29 mouse cellular contexts compared by ENCODE assay signal in the genomic region with DNA sequence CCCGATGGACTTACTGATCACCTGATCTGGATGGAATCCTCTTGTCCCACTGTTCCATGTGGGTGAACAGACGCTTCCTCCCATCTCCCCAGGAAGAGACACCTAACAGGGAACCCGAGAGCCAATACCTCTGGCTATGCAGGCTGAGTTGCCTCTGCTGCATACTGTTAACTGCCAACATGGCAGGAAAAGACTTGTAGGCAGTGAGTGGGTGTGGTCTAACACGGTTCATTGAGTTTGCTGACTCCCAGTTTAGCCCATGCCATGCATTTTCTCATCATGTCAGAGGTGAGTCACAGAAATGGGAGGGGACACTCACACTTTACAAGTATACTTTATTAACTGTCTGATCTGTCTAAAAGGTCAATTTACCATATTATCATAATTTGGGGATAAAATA. TPM values are rescaled to one million over a fixed set of nuclear protein-coding genes. Genes with fewer than 3 reads are reported as not detected.
DNase-seq lines count a peak whose midpoint lies in the region; ATAC-seq and TF ChIP-seq lines count a peak whose summit lies in the region.
"Had no signal": no experiment of that assay in that cellular context is flagged by ENCODE, and none has a peak within 500 bp of the region (broad histone marks: within the 10 kb centered on the region; RNA-seq: fewer than 3 reads in every experiment).

No protein-coding gene starts in this region.

- H3K27me3 ChIP-seq in G1E (ENCODE audit: insufficient read depth, low read length) = no peaks in the 10 kb centered on the region
- no peaks in the 10 kb centered on the region for H3K27me3 ChIP-seq in hindbrain, embryonic 10.5 days (ENCODE audit: insufficient read depth, poor library complexity, severe bottlenecking)
- H3K27me3 ChIP-seq: embryonic facial prominence, embryonic 13.5 days; forebrain, embryonic 12.5 days; heart, embryonic 12.5 days; heart, embryonic 15.5 days had no signal

- peaks cover 14% of the 10 kb centered on the region for H3K4me1 ChIP-seq in G1E (ENCODE audit: insufficient read depth, low read depth, low read length)
- H3K4me1 ChIP-seq in hindbrain, embryonic 10.5 days (replicated peaks) = no peaks in the 10 kb centered on the region
- H3K4me1 ChIP-seq: embryonic facial prominence, embryonic 13.5 days; forebrain, embryonic 12.5 days had no signal

- H3K27ac ChIP-seq in hindbrain, embryonic 10.5 days = no peak overlapping the region
- H3K27ac ChIP-seq: embryonic facial prominence, embryonic 10.5 days; embryonic facial prominence, embryonic 13.5 days; forebrain, embryonic 12.5 days; heart, embryonic 15.5 days; hindbrain, embryonic 14.5 days; hindbrain, postnatal 0 days had no signal

- no peaks in the 10 kb centered on the region for H3K9me3 ChIP-seq in G1E (replicated peaks)
- no peaks in the 10 kb centered on the region for H3K9me3 ChIP-seq in hindbrain, embryonic 10.5 days
- H3K9me3 ChIP-seq: embryonic facial prominence, embryonic 10.5 days; embryonic facial prominence, embryonic 13.5 days; forebrain, embryonic 12.5 days; heart, embryonic 12.5 days; heart, embryonic 15.5 days had no signal

- peak; percentile 84 for DNase-seq in heart, adult 11 months
- DNase-seq in heart, adult 9 months (ENCODE audit: low spot score in 2 of 2) = no peak
- DNase-seq in G1E (ENCODE audit: low spot score) = no peak
- peak; percentile 27 for DNase-seq in gonadal fat pad, adult 2 months (ENCODE audit: low read depth)
- no peak for DNase-seq in hindbrain, embryonic 10.5 days (ENCODE audit: low spot score)
- DNase-seq in adrenal gland, postnatal 14 days = no peak
- DNase-seq in layer of hippocampus, adult 9-10 months (ENCODE audit: low spot score) = no peak
- no peak for DNase-seq in neural tube, embryonic 10.5 days (ENCODE audit: extremely low spot score, low spot score)
- DNase-seq: adrenal gland, postnatal 10 days; cerebellum, adult 11 months; cerebellum, adult 2 months; cerebellum, adult 9-11 months; cerebellum, postnatal 25 days; embryo, embryonic 11 days; gastrocnemius, postnatal 25 days; heart, postnatal 10 days; heart, postnatal 36 days; kidney, adult 18-20 months had no signal

- no peak for TF ChIP-seq CTCF in G1E (IDR thresholded peaks at IDR 0.05; ENCODE audit: low read depth, low read length)

- ATAC-seq in G1E (ENCODE audit: extremely low read depth, insufficient number of reproducible peaks, low FRiP score, poor library complexity, severe bottlenecking) = peak; percentile 43
- ATAC-seq: hindbrain, postnatal 0 days; inflammation-experienced regulatory T-cells, adult 6 months; intestine, embryonic 16.5 days had no signal

- no peak overlapping the region for H3K4me3 ChIP-seq in G1E (ENCODE audit: low read depth, low read length)
- H3K4me3 ChIP-seq in hindbrain, embryonic 10.5 days = no peak overlapping the region
- H3K4me3 ChIP-seq: embryonic facial prominence, embryonic 10.5 days; embryonic facial prominence, embryonic 13.5 days; erythroblast, embryonic 14.5 days; forebrain, embryonic 12.5 days; heart, embryonic 12.5 days; heart, embryonic 15.5 days had no signal

- peaks cover 58% of the 10 kb centered on the region for H3K36me3 ChIP-seq in G1E (replicated peaks)
- H3K36me3 ChIP-seq in hindbrain, embryonic 10.5 days = peaks cover 66% of the 10 kb centered on the region

- 89% methylated on average over 4 of the region's 4 CpGs for WGBS in hindbrain, embryonic 10.5 days

RNA-seq across cellular contexts. Expression of a gene that starts 20.6 kb away (rescaled TPM):
- total RNA-seq in G1E (2014; fragmentation: Nextera tagmentation) (319 and 338 TPM in 2 replicates), G1E (2017) (230 and 243 TPM in 2 replicates)
- 9.9 and 10.0 TPM in 2 replicates for polyA plus RNA-seq in G1E (2012)
- polyA plus RNA-seq in gonadal fat pad, adult 2 months (2012; rRNA removed) = 9.3 and 10.2 TPM in 2 replicates
- polyA plus RNA-seq in hindbrain, embryonic 10.5 days (2016; fragmentation: Nextera tagmentation; extraction: Ambion mirVana) = 50.7 and 79.2 TPM in 2 replicates
- total RNA-seq in adrenal gland, postnatal 14 days (2021) = 42.5 and 44.5 TPM in 2 replicates

RNA-seq across cellular contexts. Expression of a gene that starts 30.9 kb away (rescaled TPM):
- total RNA-seq in G1E (2014; fragmentation: Nextera tagmentation) (118 and 120 TPM in 2 replicates), G1E (2017) (95.7 and 110 TPM in 2 replicates)
- polyA plus RNA-seq in G1E (2012) = 3.4 and 8.3 TPM in 2 replicates
- 0.19 and 0.20 TPM in 2 replicates for polyA plus RNA-seq in gonadal fat pad, adult 2 months (2012; rRNA removed)
- polyA plus RNA-seq in hindbrain, embryonic 10.5 days (2016; fragmentation: Nextera tagmentation; extraction: Ambion mirVana) = 38.4 and 59.5 TPM in 2 replicates
- total RNA-seq in adrenal gland, postnatal 14 days (2021) = 9.2 and 9.4 TPM in 2 replicates
- total RNA-seq: gastrocnemius, adult 8-10 months had no signal
- polyA plus RNA-seq: cerebellum, adult 2 months had no signal

RNA-seq across cellular contexts. Expression of a gene that starts 36.1 kb away (rescaled TPM):
- 4.7 and 59.5 TPM in 2 replicates for total RNA-seq in G1E (2014; fragmentation: Nextera tagmentation)
- 2.4 and 2.7 TPM in 2 replicates for total RNA-seq in G1E (2017)
- not detected in 2 replicates for polyA plus RNA-seq in G1E (2012)
- 1.0 and 1.1 TPM in 2 replicates for polyA plus RNA-seq in gonadal fat pad, adult 2 months (2012; rRNA removed)
- 4.0 and 6.3 TPM in 2 replicates for polyA plus RNA-seq in hindbrain, embryonic 10.5 days (2016; fragmentation: Nextera tagmentation; extraction: Ambion mirVana)
- 2.8 and 3.1 TPM in 2 replicates for total RNA-seq in adrenal gland, postnatal 14 days (2021)

RNA-seq across cellular contexts. Expression of a gene that starts 56.1 kb away (rescaled TPM):
- total RNA-seq in G1E (2014; fragmentation: Nextera tagmentation) = not detected in 2 replicates
- total RNA-seq in G1E (2017) = 0.12 TPM in 1 of 2 replicates, not detected in the other
- polyA plus RNA-seq in G1E (2012) = not detected in 2 replicates
- polyA plus RNA-seq in gonadal fat pad, adult 2 months (2012; rRNA removed) = 0.09 and 0.37 TPM in 2 replicates
- 0.92 and 1.3 TPM in 2 replicates for polyA plus RNA-seq in hindbrain, embryonic 10.5 days (2016; fragmentation: Nextera tagmentation; extraction: Ambion mirVana)
- 0.59 and 1.1 TPM in 2 replicates for total RNA-seq in adrenal gland, postnatal 14 days (2021)
- polyA plus RNA-seq: erythroblast, embryonic 14.5 days had no signal

Comparison
In these comparisons a context has a peak if more than half of its experiments do, and no peak if none do; other contexts are left out.
1. DNase-seq: peak in heart, adult 11 months (single experiment) and gonadal fat pad, adult 2 months (single experiment); none in heart, adult 9 months (0 of 2), G1E (single experiment), hindbrain, embryonic 10.5 days (single experiment), adrenal gland, postnatal 14 days (single experiment), layer of hippocampus, adult 9-10 months (single experiment) and neural tube, embryonic 10.5 days (single experiment).